Mouse (Mus musculus): ENCODE data around the gene Heatr9.

Heatr9 gene

GRCm38 (mm10) chr11:83530360-83530759 lies 8.4 kb upstream of the Heatr9 start, which contains the start of gene Ccl5:
Gene Ccl5, minus strand, starts transcription at chr11:83530518.
- DNase-seq, result no peak

GRCm38 (mm10) chr11:83529024-83529423 lies 7.0 kb upstream of the Heatr9 start:
- no peak for DNase-seq

GRCm38 (mm10) chr11:83518371-83518770 lies 3.6 kb downstream of the Heatr9 start:
- no peak for DNase-seq

GRCm38 (mm10) chr11:83517153-83517552 lies 4.8 kb downstream of the Heatr9 start:
- no peak for DNase-seq

GRCm38 (mm10) chr11:83509521-83509920 lies 12.5 kb downstream of the Heatr9 start:
- no peak for DNase-seq

- no peak for DNase-seq
Observed at GRCm38 (mm10) chr11:83504308-83504707, 17.7 kb downstream of the Heatr9 start.

- no peak for DNase-seq
Observed at GRCm38 (mm10) chr11:83495571-83495970, 26.4 kb downstream of the Heatr9 start.

GRCm38 (mm10) chr11:83491488-83491887 lies 30.5 kb downstream of the Heatr9 start:
- no peak for DNase-seq

GRCm38 (mm10) chr11:83473235-83474016 lies 48.5 kb downstream of the Heatr9 start:
- DNase-seq, result no peak

GRCm38 (mm10) chr11:83472324-83473234 lies 49.4 kb downstream of the Heatr9 start, which contains the start of gene Taf15:
Gene Taf15, plus strand, starts transcription at chr11:83473086.
- DNase-seq, result peak; percentile 98

- DNase-seq, result no peak
Observed at GRCm38 (mm10) chr11:83471766-83472165, 50.2 kb downstream of the Heatr9 start.

- DNase-seq, result no peak
Observed at GRCm38 (mm10) chr11:83468765-83469164, 53.2 kb downstream of the Heatr9 start.

- peak; percentile 35 for DNase-seq
Observed at GRCm38 (mm10) chr11:83467120-83467652, 54.8 kb downstream of the Heatr9 start.

GRCm38 (mm10) chr11:83465976-83466375 lies 56.0 kb downstream of the Heatr9 start:
- DNase-seq, result no peak

- no peak for DNase-seq
Observed at GRCm38 (mm10) chr11:83462711-83463244, 59.2 kb downstream of the Heatr9 start, which contains the start of gene Mmp28. Gene Mmp28, minus strand, starts transcription at chr11:83463071.

Measured in right cerebral cortex, postnatal 4 days (tissue).